Mouse (Mus musculus) stomach, postnatal 0 days (tissue): ENCODE results near the gene H2afv.

Experiments used
- CTCF ChIP-seq: IDR thresholded peaks from 2 replicates; pipeline ENCODE4 v1.5.1; 2016; ENCODE audit warnings: antibody characterized with exemption, low read depth, mild to moderate bottlenecking, moderate library complexity
- EP300 ChIP-seq: optimal IDR thresholded peaks from 2 replicates; pipeline ENCODE3; 2016; ENCODE audit warnings: antibody characterized with exemption

- TF ChIP-seq EP300 (no peak), CTCF (peak; percentile 28; the same call in 1 of the 2 replicates)
These were observed 30.9 kb upstream of the H2afv start for GRCm38 (mm10) chr11:6474874-6475731.
